Mouse (Mus musculus): ENCODE data around the gene G430095P16Rik.

Gene G430095P16Rik

GRCm38 (mm10) chr8:84724683-84725082 is 1.9 kb downstream of the G430095P16Rik start:
- no peak for DNase-seq (ENCODE audit: low spot score)

DNA sequence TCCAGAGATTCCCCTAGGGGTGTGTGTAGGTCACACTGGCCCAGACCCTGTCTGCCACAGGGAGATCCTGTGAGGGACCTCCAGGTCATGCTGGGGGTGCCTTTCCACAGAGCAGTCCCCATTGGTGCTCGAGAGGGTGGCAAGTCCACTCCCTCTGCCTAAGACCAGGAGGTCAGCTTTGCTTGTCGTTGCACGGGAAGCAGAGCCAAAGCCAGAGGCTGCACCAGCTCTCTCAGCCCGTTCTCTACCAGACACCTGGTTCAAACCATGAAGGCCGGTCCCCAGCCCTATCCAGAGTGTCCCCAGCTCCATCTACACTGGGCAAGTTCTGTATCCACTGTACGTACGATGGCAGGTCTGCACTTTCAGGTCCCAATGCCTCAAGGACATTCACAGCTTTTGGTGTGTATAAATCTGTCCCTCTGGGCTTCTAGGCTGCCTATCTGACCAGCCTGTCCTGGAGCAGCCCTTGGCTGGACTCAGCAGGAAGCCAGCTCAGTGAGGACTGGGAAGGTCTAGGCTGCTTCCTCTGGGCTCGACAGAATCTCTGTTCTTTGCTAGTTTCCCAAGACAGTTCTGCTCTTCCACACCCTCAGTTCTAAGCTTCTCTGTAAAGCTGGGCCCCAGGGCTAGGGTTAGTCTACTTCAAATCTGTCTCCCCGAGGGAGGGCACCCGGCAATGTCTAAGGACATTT is 2.6 kb downstream of the G430095P16Rik start:
- no peak for DNase-seq (ENCODE audit: low spot score)

DNA sequence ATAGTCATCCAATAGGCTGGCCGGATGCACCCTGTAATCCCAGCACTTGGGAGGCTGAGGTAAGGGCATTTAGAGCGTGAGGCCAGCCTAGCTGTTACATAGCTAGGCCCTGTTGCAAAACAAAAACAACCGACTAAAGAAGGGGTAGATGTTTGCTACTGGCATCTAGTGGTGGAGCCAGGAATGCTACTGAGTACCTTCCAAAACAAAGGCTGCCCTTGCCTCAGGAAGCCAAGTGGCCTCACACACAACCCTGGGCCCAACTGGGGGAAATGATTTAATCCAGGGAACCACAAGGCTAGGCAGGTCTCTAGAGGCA is 3.1 kb downstream of the G430095P16Rik start:
- DNase-seq (ENCODE audit: low spot score) = no peak

- DNase-seq (ENCODE audit: low spot score) = no peak
Measured at GRCm38 (mm10) chr8:84728474-84728873, 5.7 kb downstream of the G430095P16Rik start.

- DNase-seq (ENCODE audit: low spot score) = no peak
Measured at GRCm38 (mm10) chr8:84729921-84730362, 7.1 kb downstream of the G430095P16Rik start.

DNA sequence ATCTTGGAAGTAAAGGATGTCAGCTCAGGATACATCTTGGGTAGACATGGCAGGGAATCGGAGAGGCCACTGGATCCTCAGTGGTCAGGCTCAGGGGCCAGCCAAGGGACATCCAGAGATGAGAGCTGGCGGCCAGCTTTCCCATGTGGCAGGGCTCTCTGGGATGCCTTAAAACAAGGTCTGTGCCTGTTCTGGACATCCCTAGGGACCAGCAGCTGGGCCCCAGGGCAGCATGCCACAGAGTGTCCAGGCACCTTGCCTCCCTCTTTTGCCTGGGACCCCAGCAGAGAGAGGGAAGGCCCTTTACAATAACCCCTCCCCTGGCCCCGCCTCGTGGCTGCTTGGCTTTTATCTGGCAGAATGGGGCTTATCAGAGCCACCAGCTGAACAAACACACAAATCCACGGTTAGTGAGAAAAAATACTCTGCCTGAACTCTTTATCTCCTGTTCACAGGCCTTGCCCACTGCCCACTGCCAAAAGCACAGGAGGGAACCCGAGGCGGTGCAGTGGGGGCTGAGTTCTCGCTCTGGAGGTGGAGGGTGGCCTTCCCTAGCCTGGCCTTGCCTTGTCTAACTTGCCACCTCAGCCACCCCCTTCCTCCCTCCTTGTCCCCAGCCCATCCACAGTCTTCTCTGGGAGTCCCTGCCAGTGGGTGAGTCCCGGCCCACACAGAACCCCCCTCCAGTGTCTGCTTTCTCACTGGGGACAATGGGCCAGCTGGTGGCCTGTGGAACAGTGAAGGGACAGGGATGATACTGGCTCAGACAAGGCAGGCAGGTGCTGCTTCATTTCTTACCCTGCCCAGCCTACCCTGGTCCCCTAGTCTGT is 7.9 kb downstream of the G430095P16Rik start:
- DNase-seq (ENCODE audit: low spot score) = no peak

DNA sequence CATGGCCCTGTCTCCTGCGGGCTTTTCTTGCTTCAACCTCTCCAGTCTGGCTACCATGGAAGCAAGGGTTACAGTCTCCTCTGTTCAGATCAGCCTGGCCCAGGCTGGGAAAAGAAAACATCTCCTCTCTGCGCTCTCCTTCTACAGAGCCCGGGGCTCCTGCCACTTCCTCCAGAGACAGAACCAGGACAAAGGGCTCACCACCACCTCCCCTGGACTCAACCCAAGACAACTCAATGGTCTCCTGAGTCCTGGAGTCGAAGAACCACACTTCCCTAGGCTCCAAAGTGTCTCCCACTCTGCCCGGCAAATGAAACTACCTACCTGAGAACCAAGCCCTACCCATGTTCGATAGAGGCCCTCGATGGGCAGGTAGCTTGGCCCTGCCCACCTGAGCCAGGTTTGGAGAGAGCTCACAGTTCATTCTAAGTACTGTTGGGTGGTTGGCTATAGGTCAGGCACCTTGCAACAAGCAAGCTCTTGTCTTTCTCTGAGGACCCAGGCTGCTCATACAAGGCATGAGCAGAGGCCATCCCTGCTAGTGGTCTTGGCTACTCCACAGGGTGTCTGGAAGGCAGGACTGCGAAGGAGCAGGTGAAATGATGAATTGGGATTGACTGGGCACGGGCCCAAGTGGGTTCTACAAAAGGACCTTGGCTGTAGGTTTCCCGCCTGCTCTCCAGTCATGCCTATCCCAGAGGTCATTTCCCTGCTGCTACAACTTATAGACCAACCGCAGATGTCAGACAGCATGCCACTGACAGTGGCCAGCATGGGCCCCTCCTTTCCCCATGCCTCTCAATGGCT is 8.8 kb downstream of the G430095P16Rik start:
- DNase-seq (ENCODE audit: low spot score) = no peak

GRCm38 (mm10) chr8:84732545-84732944 is 9.7 kb downstream of the G430095P16Rik start:
- no peak for DNase-seq (ENCODE audit: low spot score)

GRCm38 (mm10) chr8:84732996-84733395 is 10.2 kb downstream of the G430095P16Rik start:
- no peak for DNase-seq (ENCODE audit: low spot score)

DNA sequence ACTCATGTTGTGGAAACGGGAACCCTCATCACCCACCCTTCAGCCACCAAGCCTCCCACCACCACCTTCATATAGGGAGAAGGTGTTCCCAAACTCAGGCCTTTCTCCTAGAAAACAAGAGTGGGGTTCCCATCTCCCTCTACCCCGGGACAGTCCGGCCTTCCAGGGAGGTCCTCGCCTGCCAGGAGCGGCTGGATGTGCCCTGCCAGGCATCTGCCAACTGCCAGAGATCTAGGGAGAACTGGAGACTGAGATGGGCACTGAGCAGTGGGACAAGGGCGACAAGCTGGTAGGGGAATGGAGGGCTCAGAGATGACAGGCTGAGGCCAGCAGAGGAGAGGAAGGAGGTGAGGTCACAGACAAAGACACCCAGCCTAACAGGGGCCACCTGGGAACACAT is 11.2 kb downstream of the G430095P16Rik start:
- no peak for DNase-seq (ENCODE audit: low spot score)

DNA sequence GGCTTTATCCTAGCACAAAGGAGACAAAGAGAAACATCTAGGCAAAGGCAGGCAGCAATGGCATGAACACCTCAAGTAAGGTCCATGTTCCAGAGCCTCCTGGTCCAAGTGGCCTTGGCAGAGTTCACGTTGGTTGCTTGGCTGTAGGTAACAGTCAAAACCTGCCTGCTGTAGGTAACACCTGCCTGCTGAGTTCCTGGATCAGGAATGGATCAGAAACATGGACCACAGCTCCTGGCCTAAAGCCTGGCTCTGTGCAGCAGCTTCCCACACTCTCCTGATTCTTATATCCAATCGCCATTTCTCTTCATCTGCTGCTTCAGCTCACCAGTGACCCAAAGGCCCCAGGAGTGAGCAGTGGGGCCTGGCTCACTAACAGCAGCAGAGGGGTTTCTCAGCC is 11.9 kb downstream of the G430095P16Rik start:
- no peak for DNase-seq (ENCODE audit: low spot score)

DNA sequence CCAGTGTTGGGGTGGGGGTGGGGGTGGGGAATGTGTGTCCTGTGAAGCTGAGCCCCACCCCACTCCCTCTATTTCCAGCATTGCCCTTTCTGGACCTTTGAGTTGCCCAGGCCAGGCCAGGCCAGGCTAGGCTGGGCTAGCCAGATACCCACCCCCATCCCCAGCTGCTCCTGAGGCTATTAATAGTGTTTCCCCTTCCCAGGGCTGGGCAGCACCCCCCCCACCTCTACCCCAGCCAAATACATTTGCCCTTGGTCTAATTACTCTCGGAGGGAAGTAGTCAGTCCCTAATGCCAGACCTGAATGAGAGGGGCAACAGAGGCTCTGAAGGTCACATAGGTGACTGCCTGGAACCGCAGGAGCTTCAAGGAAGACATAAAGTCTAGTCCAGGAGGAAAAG is 12.8 kb downstream of the G430095P16Rik start:
- no peak for DNase-seq (ENCODE audit: low spot score)

- no peak for DNase-seq (ENCODE audit: low spot score)
Measured at GRCm38 (mm10) chr8:84736521-84736920, 13.7 kb downstream of the G430095P16Rik start.

DNA sequence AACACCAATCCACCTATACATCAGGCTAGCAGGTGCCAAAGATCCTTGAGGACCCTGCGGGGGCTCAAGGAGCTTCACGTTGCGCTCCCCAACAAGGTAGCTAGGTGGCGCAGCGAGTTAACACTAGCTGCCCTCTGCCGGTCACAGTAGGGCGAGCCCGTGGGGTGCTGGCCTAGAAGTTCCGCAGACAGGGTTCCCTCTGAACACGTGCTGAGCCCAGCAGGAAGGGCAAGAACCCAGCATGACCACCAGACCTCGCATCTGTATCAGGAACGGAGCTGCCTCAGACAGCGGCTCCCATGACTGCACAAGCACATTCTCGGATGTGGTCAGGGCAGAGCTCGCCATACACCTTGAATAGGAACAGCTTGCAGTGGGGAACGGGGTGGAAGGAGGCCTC is 14.8 kb downstream of the G430095P16Rik start:
- peak; percentile 67 for DNase-seq (ENCODE audit: low spot score)

GRCm38 (mm10) chr8:84738266-84738665 is 15.5 kb downstream of the G430095P16Rik start:
- DNase-seq (ENCODE audit: low spot score) = no peak

DNA sequence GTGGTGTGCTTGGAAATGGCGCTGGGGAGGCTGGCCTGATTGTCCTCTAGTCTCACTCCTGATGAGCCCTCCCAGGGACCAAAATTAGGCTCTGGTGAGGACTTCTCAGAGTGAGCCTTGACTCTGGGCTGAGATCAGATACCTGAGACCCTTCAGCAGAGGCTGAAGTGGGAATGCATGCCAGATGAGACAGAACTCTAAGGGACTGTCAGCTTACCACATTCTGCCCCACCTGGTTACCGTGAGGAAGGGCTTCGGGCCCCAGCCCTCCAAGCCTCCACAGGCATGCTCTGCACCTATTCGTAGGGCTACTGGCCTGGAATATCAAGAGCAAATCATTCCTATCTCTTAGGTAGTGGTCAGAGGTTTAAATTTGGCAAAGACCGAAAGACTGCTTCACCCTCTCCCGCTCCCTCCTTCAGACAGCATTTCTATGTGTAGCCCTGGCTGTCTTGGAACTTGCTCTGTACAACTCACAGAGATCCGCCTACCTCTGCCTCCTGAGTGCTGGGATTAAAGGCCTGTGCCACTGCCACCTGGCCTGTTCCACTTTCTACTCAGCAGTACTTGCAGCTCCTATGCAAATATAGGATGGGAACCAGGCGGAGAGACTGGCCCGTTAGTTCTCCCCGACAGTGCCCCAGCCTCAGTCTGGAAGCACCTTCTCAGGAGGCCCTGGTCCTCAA is 16.1 kb downstream of the G430095P16Rik start:
- DNase-seq (ENCODE audit: low spot score) = no peak

DNA sequence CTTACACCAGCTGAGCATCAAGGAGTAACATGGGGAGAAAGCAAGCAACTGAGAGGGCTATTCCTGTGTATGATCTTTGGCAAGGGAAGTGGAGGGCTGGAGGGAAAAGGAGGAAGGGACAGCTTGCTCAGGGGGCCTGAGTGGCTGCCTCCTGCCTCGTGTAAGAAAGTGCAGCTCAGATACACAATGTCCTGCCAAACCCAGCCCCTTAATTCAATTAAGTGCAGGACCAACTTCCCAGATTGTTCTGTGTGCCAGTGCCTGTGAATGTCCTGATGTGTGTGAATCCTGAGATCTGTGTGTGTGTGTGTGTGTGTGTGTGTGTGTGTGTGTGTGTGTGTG is 16.6 kb downstream of the G430095P16Rik start:
- DNase-seq (ENCODE audit: low spot score) = no peak

GRCm38 (mm10) chr8:84740895-84741843 is 18.4 kb downstream of the G430095P16Rik start:
- DNase-seq (ENCODE audit: low spot score) = no peak

- no peak for DNase-seq (ENCODE audit: low spot score)
Measured at GRCm38 (mm10) chr8:84742171-84743053, 19.6 kb downstream of the G430095P16Rik start.

DNA sequence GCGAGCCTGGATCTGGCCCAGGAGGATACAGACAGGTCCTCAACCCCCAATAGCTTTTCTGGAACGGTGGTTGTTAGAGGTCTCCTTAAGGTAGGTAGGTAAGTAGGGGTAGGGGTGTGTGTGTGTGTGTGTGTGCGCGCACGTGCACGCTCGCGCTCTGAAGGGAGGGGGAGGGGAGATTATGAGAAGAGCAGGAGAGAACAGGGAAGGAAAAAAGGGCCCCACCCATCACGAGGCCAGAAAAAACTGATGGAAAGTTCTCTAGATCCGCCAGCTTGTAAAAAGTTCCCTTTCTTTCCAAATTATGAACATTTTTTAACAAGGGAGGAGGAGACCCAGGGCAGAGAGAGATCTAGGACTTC is 20.2 kb downstream of the G430095P16Rik start:
- DNase-seq (ENCODE audit: low spot score) = no peak

Data from layer of hippocampus, adult 9-10 months (tissue).